Mouse (Mus musculus) kidney, adult 9 months (tissue): ENCODE measurements at regions not wholly inside any gene's neighbourhood (a gene's known extent, or its start where the extent isn't known, plus 50 kb on each side); places are given as distances from the start of the nearest gene placed in this dataset.

Source experiments
- DNase-seq: peaks from one replicate; pipeline ENCODE4 v3.0.0; 2022

DNA sequence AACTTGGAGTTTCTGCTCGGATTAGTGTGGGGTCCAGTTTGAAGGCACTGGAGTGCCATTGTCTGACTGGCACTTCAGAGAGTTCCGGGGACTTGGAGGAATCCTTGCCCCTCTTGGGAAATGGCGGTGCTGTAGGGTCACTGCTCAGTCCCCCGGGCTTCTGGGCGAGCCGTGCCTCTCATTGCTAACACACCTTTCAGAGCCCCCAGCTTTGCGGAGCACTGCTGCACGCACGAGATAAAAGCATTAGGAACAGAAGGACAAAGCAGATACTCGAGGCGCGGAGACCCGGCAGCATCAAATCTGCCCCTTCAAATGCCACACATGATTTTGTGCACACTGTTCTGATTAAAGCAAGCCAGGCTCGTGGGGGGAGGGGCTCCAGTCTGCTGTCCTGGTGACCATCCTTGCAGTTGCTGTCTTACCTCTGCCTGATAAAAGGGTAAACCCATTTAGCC lies 280.8 kb upstream of the Eef2kmt start:
- DNase-seq = no peak

DNA sequence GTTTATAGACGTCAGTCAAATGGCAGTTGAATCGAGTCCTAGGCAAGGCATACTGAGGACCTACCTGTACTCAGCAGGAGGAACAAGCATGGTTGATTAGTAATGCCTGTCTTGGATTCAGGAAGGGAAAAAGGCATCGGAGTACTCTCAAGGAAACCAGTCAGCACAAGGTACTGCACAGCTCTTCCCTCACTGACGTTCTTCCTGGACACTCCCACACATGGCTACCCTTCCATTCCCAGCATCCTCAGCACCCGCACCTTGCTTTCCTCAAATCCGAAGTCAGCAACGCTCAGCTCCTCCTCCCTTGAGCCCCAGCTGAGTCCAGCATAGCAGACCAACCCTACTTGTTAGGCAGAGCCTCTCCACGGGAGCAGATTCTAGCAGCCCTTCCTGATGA lies 279.6 kb upstream of the Eef2kmt start:
- DNase-seq = peak; percentile 35

GRCm38 (mm10) chr16:5534862-5535261 lies 279.1 kb upstream of the Eef2kmt start:
- DNase-seq = peak; percentile 36

DNA sequence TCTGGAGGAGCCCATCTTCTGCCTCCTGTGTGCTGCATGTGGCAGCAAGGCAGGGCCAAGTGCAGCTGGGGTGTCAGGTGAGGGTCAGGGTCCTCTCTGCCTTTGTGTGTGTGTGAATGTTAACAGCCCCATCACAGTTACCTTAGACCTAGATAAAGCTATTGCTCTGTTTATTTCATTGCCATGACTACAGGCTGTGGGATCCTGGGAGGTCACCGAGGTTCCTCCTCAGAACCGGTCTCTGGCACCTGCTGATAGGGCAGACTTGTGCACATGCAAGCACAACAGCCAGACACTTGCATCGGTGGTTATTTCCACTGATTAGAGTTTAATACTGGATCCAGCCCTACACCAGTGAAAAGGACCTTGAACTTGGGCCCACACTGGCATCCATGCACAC lies 278.6 kb upstream of the Eef2kmt start:
- no peak for DNase-seq

DNA sequence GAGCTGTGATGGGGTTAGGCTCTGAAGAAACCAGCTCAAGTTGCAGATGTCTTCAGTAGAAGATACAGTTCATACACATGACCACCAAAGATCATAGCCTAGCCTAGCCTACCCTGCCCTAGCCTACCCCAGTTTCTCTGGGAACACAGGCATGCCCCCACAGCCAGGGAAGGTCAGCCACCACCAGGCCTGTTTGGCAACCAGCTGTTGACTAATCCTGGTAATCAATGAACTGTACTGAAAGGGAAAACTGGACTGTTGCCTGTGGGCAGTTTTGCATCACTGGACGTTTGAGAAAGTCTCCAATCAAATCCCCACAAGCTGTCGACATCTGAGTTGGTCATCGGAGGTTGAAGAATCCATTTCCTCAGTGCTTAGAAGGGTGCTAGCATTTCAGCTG lies 276.5 kb upstream of the Eef2kmt start:
- no peak for DNase-seq

GRCm38 (mm10) chr16:5529823-5530222 lies 274.0 kb upstream of the Eef2kmt start:
- DNase-seq = no peak

- no peak for DNase-seq
Observed at GRCm38 (mm10) chr16:5527936-5528335, 272.2 kb upstream of the Eef2kmt start.

GRCm38 (mm10) chr16:5524375-5524774 lies 268.6 kb upstream of the Eef2kmt start:
- DNase-seq = peak; percentile 36

GRCm38 (mm10) chr16:5523402-5524021 lies 267.7 kb upstream of the Eef2kmt start:
- no peak for DNase-seq

- DNase-seq = no peak
Observed at GRCm38 (mm10) chr16:5517746-5518145, 262.0 kb upstream of the Eef2kmt start.

- DNase-seq = no peak
Observed at GRCm38 (mm10) chr16:5515867-5516266, 260.1 kb upstream of the Eef2kmt start.

DNA sequence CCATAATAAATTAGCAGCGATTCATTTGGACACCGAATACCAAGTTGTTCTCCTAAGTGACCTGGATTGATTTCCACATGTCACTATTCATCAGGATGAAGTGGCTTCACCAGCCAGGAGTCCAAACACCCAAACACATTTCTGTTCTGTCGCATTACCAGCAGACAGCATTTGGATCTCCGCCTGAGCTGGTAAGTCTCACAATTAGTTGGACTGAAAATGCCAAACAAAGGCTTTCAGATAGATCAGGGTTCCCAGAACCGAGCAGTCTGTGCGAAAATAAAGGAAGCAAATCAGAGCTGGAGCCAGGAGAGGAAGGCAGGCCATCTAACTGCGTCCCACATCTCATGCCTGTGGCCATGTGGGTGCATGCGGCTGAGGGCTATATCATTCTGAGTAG lies 251.5 kb upstream of the Eef2kmt start:
- DNase-seq = no peak

- DNase-seq = no peak
Observed at GRCm38 (mm10) chr16:5501961-5502360, 246.2 kb upstream of the Eef2kmt start.

DNA sequence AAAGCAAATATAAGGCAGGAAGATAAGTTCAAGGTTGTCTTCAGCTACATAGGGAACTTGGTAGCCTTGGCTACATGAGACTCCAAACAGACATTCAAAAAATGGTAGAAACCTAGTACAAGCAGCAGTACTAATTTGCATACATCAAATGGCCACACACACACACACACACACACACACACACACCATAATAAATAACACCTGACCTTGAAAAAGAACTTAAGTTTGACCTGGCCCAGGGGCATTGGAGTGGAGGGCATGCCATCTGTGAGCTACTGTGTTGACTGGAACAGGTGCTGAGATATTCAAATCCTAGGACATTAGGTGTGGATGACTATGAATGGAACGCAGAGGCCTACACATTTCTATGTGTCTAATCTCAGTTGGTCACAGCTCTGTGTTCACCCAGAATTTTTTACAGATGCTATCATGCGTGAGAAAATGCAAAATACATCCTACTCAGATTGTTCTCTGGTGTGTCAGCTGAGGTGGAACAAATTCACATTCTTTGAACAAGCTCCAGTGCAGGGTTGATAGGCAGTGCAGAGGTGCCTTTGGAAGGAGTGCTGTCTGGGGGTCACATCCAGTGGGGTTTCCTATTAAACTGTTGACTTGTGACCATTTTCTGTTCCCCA lies 240.4 kb upstream of the Eef2kmt start:
- DNase-seq = peak; percentile 71

GRCm38 (mm10) chr16:5493352-5493751 lies 237.6 kb upstream of the Eef2kmt start:
- DNase-seq = no peak

DNA sequence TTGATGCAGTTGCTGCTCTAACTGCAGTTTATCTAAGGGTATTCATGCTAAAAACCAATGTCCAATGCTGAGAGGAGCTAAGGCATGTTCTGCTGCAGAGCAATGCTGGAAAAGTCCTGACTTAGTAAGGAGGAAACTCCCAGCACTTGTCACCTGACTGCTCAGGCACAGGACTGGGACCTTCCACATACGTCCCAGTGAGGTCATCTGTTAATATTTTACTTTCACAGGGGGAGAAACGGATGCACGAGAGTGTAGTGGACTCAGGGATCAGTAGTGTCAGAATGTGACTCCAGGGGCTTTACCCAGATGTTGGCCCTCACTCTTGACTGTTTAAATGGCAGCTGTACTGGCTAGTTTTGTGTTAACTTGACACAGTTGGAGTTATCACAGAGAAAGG lies 231.5 kb upstream of the Eef2kmt start:
- DNase-seq = no peak

DNA sequence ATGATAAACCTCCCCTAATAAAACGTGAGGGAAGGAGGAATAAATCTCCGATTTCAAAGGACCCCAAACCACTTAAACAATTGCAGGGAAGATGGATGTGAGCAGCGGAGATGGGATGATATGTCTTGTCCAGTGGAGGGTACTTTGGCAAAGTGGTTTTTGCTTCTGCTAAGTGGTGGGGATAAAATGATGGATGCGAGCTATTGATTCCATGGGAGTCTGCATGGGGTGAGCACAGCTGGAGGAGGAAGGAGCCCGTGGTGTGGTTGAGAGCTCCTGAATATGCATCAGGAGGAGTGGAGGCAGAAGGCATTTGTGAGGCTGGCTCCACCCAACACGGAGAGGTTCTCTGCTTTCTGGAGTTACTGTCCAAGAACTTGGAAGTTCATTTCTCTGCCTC lies 227.6 kb upstream of the Eef2kmt start:
- DNase-seq = no peak

DNA sequence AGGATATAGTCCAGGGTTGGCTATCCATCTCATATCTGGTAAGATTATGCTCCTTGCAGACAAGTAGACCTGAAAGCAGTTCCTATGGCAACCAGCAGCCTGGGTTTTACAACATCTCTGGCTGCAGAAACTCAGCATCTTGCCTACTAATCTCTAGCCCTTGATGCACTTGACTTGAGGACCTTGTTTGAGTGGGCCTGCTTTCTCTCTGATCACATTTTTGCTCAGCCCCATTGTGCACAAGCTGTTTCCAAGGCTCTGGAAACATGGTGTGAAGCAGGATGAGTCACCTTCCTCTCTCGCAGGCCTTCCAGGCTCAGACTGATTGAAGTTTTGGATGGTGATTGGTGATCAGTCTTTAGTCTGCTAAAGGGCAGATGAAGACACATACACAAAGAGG lies 224.4 kb upstream of the Eef2kmt start:
- DNase-seq = no peak

DNA sequence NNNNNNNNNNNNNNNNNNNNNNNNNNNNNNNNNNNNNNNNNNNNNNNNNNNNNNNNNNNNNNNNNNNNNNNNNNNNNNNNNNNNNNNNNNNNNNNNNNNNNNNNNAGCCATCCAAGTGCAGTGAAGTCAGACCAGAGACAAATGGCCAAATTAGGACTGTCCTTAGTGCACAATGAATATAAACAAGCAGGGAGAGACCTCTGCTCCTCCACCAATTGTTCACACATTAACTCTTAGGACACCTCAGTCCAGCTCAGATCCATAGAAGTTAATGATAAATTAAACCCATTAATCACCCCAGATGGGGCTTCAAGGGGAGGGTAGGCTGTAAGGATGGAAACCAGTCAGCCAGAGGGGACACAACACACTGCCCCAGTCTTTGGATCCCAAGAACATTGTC lies 223.2 kb upstream of the Eef2kmt start:
- peak; percentile 29 for DNase-seq

- DNase-seq = peak; percentile 41
Observed at GRCm38 (mm10) chr16:5471321-5471720, 215.5 kb upstream of the Eef2kmt start.

- DNase-seq = no peak
Observed at GRCm38 (mm10) chr16:5467587-5467986, 211.8 kb upstream of the Eef2kmt start.

- DNase-seq = peak; percentile 24
Observed at GRCm38 (mm10) chr16:5466760-5467159, 211.0 kb upstream of the Eef2kmt start.

- DNase-seq = no peak
Observed at GRCm38 (mm10) chr16:5455352-5455965, 199.7 kb upstream of the Eef2kmt start.

DNA sequence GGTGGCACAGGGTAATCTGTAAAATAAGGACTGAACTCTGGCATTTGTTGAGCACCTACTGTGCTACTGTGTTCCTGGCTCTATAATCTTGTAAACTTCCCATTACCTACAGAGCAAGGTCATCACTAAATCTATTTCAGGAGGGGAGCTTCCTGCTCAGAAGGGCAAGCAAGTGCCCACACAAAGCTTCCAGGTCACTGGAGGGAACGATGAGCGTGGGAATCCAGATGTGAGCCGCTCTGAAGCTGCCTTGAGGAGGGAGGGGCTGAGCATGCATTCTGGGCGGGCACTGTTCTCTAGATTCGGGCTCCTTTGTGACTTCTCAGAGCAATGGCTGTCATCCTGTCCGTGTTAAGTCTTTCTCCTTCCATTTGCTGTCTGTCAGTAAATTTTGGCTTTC lies 198.5 kb upstream of the Eef2kmt start:
- no peak for DNase-seq

GRCm38 (mm10) chr16:5452971-5453370 lies 197.2 kb upstream of the Eef2kmt start:
- no peak for DNase-seq
